Mouse (Mus musculus) liver, embryonic 14.5 days (tissue): ENCODE measurements around the gene Hist1h2ab.

Experiments used
- CTCF ChIP-seq: IDR thresholded peaks from 2 replicates; pipeline ENCODE4 v1.5.1; 2016; ENCODE audit warnings: antibody characterized with exemption, low read depth, control low read depth
- EP300 ChIP-seq: IDR thresholded peaks from 2 replicates; pipeline ENCODE4 v1.6.1; 2016; ENCODE audit warnings: antibody characterized with exemption, low read depth

DNA sequence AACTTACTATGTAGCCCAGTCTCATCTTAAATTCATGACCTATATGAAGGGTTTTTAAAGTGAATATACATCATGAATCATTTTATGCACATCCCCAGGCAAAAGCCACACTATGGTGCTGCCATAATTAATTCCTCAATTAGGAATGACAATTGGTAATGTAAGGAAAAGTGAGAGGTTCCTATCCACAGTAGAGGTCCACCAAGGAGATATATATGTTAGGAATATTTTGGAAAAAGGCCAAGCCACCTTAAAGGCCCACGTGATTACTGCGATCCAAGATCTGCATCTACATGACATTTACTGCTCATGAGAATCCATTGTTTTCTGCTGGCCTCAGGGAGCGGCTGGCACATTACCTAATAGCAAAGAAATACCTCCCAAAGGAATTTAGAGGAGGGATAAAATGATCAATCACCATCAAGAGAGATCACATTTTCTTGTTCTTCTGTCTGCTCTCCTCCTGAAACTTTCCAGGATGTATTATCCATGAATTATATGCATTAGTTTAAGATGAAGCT lies 8.4 kb downstream of the Hist1h2ab start:
- TF ChIP-seq CTCF: no peak
- TF ChIP-seq EP300: no peak
